Mouse (Mus musculus): Measurements from ENCODE around the gene Foxp1.
A peak's percentile ranks its signal among the peaks of the same experiment; 100 is the strongest.

Foxp1 gene

DNA sequence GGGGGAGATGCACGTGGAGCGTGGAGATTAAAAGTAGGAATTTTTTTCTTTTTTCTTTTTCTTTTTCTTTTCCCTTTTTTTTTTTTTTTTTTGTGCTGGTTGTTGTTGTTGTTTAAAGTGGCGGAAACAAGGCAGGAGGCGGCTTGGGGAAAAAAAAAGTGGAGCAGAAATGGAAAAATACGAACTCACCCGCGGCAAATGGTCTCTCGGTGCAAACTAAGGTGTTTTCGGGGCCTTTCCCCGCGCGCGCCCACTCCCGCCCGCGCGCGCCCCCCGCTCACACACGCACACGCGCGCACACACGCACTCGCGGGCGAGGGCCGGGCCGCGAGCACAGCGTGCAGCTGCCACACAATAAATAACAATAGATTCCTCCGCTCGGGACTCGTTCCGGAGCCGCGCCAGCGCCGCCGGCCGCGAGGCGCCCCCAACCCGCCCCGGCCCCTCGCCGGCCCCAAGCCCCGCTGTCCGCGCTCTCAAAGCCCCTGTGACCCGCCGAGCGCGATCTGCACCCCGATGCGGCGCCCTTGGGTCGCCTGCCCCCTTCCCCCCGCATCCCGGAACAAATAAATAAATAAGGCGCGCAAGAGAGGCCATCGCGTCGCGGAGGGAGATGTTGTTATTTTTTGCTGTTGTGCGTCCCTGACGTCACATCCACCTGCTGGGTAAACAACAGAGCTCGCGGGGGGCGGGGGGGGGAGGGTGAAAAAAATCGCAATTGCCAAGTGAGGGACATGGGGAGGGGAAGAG, at the start of gene Foxp1:
Gene Foxp1 (minus strand): TSS at position 363 of the 750 bp plus-strand sequence.
- peak; percentile 54 for DNase-seq (ENCODE audit: low spot score)

DNA sequence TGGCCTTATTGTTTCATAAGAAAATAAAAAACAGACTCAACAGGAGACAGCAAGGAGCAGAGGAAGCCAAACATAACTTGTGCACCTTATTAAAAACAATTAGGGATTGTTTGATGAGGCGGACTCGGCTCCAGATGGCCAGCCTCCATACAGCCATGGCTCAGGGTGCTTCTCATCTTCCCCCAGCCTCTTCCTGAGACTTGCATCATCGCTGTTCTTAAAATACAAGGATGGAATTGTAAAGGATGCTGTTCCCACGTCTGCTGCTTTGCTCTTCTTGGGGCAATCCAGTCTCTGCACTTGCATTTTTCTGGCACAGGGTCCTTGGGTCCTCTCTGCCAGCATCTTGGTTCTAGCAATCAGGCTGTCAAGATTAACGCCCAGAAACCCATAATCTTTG, 49.5 kb upstream of the Foxp1 start:
- no peak for DNase-seq (ENCODE audit: low spot score)

DNA sequence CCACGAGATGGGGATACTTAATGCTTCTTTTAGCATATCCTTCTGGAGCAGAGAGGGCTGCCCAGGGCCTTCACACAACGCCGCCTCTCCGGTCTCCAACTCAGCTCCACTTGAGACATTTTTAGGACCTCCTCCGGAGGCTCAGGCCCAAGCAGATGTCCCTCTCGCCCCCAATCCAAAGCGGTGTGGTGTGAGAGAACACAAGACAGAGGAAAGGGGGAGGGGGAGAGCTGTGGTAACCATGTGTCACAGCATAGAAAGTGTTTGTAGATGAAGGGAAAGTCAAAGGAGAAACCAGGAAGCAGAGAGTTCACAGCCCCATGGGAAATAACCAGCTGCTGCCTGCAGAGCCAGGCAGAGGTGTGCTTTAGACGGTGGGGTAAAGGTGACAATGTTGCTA, 44.4 kb upstream of the Foxp1 start:
- DNase-seq (ENCODE audit: low spot score) = no peak

DNA sequence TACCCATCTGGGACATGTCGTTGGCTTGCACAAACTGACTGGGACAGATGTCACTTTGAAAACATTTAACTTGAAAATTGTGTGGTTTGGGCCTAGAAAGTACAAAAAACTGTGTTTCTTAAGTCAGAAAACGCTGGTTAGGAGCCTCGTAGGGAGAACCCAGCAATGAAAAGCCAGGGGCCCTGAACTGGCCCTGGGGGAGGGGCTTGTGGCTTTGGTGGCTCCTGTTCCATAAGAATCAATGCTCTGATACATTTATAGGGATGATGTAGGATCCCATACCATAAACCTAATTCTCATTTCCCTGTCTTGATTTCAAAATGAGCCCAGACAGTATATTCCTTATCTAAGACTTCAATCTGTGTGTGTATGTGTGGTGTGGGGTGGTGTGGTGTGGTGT, 42.2 kb upstream of the Foxp1 start:
- no peak for DNase-seq (ENCODE audit: low spot score)

DNA sequence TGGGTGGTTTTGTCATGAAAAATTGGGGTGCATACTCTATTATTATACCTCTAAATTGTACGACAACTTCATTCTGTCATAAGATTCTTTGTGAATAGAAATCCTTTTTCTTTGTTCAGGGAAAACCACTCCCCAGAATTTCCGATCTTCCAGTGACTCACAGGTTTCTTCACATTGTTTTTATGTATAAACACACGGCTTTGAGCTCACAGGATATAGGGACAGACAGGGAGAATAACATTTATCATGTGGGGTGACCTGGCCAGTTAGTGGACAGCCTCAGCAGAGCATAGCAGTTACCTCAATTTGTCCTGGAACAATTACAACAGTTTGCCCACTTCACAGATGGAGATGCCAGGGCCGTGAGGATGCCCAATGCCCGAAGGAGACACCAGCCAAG, 34.4 kb upstream of the Foxp1 start:
- no peak for DNase-seq (ENCODE audit: low spot score)

DNA sequence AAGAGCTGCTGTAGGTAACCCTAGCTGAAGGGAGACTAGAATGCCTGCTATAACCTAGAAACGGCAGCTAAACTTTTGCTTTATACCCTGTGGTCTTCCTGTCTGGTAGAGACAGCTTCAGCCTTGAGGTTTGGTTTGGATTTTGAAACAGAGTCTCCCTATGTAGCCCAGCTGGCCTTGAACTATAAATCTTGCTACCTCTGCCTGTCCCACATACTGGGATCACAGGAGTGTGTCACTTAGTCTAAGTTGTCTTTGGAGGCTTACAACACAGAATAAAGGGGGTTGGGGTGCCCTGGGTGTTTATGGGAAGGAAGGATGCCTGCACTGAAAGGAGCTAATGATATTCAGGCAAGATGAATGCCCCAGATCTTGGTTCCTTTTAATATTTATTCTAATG, 30.3 kb upstream of the Foxp1 start:
- no peak for DNase-seq (ENCODE audit: low spot score)

DNA sequence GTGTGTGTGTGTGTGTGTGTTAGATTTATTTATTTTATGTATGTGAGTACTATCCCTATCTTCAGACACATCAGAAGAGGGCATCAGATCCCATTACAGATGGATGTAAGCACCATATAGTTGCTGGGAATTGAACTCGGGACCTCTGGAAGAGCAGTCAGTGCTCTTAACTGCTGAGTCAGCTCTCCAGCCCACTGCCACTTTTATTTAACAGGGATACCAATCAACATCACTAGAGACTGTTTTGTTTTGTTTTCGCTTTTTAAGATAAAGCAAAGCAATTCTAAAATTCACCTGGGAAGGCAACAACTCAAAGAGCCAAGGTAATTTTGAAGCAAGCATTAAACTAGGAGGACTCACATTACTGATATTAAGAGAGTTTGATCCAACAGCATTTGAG, 23.9 kb upstream of the Foxp1 start:
- no peak for DNase-seq (ENCODE audit: low spot score)

DNA sequence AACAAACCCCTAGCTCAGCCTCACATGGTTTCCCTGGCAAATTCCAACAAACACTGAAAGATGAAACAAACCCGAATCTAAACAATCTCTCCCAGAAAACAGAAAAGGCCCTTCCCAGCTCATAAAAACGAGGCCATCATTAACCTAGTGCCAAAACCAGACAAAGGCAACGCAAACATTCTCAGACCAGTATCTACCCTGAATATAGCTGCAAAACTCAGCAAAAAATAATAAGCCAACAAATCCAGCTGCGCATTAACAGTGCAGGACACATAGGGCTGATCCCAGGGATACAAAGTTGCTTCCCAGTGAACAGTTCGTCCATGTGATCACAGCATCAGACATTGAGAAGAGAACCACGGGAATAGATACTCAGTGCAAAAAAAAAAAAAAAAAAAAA, 22.9 kb upstream of the Foxp1 start:
- DNase-seq (ENCODE audit: low spot score) = no peak

DNA sequence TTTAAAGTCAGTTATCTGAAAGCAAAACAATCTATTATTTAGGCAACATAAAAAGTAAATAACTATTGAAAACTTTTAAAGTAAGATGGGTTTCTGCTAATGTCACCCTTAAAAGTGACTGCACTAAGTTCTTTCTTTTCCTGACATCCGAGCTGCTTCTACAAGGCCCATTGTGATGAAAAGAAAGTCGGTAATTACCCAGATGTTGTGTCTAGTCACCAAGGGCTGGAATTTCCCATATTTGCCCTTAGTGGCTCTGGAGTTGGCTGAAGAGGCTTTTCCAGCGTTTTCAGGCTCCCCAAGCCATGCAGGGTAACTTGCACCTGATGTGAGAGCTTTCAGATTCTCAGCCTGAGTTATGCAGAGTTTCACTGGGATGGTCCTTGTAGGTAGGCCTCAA, 18.6 kb upstream of the Foxp1 start:
- no peak for DNase-seq (ENCODE audit: low spot score)

DNA sequence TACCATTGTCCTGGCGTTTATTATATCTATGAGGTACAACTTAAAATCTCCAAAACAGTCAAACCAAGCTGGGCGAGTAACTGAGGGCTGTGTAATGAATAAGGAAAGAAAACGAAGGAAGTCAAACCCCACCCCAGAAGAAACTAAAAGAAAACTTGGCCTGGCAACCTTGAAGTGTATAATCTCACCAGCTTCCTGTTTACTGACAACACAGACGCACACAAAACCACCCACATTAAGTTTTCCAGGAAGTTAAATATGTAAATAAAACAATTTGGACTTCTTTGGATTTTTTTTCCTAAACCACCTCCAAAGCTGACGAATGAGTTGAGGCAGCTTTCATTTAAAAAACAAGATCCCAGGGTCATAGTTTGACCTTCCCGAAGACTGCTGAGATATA, 18.1 kb upstream of the Foxp1 start:
- no peak for DNase-seq (ENCODE audit: low spot score)

DNA sequence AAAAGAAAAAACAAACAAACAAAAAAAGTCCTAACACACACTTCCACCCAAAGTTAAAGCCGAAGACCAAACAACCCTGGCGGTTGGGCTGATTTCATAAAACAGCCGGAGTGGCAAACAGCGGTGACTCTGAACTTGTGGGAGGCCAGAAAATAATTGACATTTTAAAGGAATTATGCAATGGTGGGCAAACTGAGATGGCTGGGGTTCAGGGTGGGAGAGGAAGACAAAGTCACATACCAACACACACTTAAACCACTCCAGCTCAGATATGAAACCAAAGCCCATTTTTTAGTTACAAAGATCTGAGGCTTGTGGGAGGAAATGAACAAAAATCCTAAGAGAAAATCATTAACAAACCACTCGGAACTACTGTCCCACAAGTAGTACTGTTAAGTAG, 17.6 kb upstream of the Foxp1 start:
- no peak for DNase-seq (ENCODE audit: low spot score)

DNA sequence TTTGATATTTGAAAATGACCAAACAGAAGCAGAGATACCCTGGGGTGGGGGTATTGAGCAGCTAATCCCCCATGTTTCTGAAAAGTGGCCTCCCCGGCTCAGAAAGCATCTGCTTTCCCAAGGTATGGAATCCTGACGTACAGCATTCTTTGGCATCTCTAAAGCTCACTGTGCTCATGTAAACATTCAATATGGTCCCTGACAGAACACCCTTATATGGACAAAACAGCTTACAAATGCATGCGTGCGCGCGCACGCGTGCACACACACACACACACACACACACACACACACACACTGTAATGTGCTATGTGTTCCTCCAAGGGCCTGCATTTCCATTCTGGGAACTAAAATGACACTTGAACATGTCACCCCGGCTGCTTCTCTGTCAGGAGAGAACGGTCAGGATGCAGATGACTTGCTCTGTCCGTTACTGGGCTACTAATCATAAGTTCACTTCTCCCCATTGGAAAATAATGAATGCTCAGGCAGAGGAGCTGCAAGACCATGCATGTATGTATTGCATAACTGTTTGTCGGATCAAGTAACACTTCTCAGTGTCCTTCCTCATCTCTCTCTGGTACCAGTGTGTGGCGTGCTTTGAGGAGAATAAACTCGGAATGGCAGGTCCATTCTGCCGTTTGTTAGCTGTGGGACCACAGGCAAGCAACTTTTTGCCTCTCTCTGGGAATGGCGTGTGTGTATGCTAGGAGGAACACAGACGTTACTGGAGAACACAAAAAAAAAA, 15.8 kb upstream of the Foxp1 start:
- DNase-seq (ENCODE audit: low spot score) = no peak

DNA sequence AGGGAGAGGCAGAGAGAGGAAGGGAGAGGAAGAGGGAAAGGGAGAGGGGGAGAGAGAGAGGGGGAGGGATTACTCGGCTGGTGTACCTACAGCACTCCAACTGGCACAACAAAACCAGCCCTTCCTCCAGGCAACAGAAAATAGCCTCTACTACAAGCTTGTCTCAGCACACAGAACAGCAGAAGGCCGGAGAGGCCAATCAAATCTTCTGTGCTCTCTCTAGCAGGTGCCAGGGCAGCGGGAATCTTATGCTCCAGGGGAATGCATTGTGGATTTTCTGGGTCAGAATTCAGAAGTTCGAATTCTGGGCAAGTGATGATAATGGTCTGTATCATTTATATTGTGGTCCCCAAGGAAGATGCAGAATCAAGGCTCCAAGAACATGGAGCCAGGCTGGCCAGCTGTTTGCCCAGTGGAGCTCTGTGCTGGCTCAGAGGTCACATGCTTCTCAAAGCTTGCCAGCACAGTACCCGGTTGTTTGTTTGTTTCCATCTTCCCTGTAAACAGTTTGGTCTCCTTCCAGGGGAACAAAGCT, 11.8 kb upstream of the Foxp1 start:
- no peak for DNase-seq (ENCODE audit: low spot score)

DNA sequence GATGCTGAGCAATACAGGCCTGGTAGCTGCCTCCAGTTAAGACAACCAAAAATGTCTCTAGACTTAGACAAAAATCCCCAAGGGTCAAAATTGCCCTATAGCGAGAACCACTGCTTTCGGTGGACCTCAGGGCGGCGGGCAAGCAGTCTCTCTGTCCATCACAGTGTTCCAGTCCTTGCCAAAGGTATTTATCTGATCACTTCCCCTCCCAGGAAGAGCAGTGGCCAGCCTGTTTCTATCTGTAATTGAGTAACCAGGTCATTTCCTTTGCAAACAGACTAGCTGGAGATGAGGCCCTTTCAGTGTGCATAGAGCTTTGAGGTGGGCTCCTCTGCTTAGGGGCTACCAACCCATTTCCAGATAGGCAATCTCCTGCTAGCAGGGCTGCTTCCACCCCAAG, 9.9 kb upstream of the Foxp1 start:
- no peak for DNase-seq (ENCODE audit: low spot score)

DNA sequence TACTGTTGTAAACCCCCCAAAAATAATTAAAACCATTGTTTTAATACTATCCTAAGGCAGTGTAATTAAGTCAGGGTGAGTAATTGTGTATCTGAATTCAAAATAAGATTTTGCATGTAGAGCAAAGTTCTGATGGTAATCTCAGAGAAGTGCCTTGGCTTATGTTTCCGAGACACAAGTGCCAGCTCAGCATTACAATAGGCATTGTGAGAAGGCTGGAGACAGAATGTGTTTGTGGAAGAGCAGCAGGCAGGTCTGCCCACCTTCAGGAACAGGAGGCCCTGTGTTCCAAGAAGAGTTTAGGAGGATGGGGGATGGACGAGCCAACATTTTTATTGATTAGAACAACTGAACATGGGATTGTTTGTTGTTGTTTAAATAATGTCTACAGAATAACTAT, 6.5 kb upstream of the Foxp1 start:
- no peak for DNase-seq (ENCODE audit: low spot score)

DNA sequence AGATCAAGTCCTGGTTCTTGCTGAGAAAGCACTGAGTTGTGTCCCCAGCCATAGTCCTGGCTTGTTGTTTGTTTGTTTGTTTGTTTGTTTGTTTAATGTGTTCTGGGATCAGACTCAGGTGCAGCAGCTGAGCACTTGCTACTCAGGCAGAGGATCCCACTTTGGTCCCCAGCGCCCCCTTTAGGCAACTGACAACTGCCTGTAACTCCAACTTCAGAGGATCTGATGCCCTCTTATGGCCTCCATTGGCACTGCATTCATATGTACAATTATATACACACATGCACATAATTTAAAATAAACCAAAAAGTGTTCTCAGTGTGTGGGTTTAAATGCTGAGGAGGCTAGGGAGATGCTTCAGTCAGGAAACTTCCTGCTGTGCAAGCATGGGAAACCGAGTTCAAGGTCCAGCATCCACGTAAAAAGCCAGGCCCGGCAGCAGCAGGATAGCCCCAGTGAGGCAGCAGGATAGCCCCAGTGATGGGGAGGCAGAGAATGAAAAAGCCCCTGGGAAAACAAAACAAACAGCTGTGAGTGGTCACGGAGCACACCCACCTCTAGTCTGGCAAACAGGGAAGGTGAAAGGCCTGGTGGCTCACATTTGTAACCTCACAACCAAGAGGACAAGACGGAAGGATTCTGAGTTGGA, 5.1 kb upstream of the Foxp1 start:
- DNase-seq (ENCODE audit: low spot score) = no peak

DNA sequence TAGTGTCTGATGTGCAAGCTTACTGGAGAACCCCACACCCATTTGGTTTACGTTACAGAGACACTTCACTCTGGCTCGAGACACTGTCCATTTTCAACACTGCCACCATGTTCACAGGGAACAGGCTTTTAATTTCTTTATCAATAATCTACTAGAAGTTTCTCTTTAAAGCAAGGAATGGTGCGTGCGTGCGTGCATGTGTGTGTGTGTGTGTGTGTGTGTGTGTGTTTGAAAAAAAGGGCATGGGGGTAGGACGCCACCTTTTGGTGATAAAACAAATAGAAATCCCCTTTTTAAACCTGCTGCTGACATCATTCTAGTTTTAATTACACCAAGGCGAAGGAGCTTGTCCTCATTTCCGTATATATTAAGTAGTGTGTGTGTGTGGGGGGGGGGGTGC, 2.8 kb upstream of the Foxp1 start:
- DNase-seq (ENCODE audit: low spot score) = no peak

DNA sequence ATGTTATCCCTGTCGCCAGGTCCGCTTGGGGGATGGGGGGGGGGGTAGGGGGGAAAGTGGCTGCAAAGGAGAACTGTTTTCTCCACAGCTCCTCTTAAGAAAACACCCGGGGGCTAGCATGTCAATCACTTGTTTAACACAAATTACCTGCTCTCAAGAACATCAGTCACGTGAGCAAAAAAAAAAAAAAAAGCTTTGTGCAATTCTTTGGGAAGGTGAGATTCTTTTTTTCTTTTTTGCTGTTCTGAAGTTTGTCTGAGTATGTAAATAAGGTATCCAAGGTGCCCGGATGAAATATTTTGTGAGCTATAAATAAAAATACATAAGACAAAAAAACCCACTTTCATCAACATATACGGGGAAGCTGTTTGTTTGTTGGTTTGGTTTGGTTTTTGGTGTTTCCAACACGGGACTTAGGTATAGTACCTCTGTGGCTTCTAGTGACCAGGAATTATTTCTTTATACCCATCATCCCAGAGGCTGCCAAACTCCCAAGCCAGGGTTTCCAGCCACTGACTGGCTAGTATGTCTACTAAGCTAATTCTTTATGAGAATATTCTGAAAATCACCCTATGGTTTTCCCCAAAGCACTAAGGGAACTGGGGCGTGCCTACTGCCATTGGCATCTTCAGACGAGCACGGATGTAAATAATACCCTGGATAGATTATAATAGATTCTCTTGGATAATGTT, 1.3 kb upstream of the Foxp1 start:
- no peak for DNase-seq (ENCODE audit: low spot score)

DNA sequence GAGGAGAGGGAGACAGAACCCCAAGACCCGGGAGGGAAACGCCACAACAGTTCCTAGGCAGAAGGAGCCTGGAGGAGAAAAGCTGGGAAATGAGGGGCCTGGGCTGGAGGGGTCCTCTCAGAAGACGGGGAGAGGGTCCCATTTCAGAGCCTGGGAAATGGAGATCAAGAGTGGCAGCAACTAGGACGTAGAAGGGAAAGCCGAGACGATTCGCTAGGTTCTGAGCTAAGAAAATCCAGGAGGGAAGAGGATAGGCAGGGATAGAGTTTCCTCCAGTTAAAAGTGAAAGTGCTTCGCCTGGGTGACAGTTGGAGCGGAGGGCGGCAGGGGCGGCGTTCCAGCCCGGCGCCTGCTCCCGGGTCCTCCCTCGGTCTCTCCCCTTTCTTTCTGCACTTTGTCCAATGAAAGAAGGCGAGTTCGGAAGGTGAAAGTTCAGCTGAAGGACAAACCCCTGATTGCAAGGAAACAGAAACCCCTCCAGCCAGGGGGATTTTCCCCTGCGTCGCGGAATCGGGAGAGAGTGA, 650 bp upstream of the Foxp1 start:
- peak; percentile 39 for DNase-seq (ENCODE audit: low spot score)

DNA sequence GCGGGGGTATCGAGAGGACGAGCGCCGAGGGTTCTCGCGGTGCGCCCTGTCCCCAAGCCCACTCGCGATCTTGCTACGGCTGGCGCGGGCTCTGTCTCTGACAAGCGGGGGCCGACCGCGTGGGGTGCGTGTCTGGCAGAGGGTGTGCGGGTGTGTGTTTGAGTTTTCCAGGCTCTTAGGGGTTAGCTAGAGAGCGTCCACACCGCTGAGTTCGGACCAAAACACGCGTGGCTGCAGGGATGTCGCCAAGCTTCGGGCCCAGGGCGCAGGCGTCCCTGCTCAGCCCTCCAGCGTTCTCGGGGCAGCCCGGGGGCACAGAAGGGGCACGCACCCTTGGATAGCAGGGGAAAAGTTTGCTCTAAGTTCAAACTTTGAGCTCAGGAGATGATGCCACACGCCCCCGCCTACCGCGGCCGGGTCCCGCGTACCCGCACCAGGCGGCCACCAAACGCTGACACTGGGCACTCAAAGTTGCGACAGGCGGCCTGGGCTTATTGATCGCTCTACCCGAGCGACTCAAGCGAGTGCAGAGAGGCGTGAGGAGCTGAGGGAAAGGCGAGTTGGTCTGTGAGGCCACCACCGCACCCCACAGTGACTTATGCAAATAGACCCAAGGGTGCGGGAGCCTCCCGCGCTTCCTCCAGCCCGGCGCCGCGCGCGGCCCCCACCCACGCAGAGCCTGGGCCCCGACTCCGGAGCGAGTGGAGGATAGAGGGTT, 721 bp downstream of the Foxp1 start:
- DNase-seq (ENCODE audit: low spot score) = peak; percentile 25

DNA sequence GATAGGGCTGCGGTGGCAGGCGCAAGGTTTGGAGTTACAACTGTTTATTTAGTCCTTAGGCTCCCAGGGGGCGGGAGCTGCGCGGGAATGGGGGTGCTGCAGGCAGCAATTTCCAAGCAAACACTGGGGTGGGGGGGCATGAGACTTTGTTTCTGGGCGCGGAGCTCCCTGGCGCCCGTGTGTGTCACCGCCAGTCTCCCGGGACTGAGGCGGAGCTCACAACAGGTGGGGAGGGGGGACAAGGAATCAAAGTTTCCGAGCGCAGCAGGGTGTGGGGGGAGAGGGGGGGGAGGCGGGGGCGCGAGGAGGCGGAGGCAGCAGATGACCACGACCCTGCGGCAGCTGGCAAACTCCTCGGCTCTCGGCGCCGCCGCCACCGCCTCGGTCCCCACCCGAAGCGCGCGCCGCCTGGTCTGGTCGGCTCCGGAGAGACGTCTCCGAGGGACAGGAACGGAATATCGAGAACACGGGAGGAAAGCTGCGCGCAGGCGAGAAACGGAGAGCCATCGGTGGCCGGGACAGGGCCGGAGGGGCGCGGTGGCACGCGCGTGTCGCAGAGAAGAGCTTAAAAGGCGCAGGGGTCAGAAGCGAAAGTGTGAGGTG, 1.4 kb downstream of the Foxp1 start:
- peak; percentile 12 for DNase-seq (ENCODE audit: low spot score)

All from spleen, adult 12 weeks (tissue).